Mouse (Mus musculus) layer of hippocampus, adult 18-20 months (tissue): ENCODE results near the gene Zscan26. TPM values are rescaled to one million over a fixed set of nuclear protein-coding genes. Genes with fewer than 3 reads are reported as not detected.
"Not testable (repeated sequence)": the region's sequence is repeated elsewhere in the genome, so short reads cannot be mapped to it uniquely, and the experiment has no call there.

ENCODE experiments used
- DNase-seq, 2 experiments: peaks; one replicate each; pipeline ENCODE4 v3.0.0; 2022; ENCODE audit warnings: low spot score in 2 of 2
- long read RNA-seq: library from polyadenylated mRNA; stranded (forward); transcript quantifications from one replicate; pipeline ENCODE4 v2.0.0, GENCODE M21; 2021
- total RNA-seq, 2 experiments: library from RNA; stranded (reverse); gene quantifications; 2 replicates each; pipeline ENCODE4 v1.2.3; 2021

Zscan26 gene
- total RNA-seq = 10 to 100 TPM; 54.4 to 55.9 TPM
- long read RNA-seq, full-length matches to known transcripts = 7 of 15 reads
- long read RNA-seq, partial matches to known transcripts = 0 of 15 reads
- long read RNA-seq, other reads (novel, unspliced or antisense) = 8 of 15 reads

DNA sequence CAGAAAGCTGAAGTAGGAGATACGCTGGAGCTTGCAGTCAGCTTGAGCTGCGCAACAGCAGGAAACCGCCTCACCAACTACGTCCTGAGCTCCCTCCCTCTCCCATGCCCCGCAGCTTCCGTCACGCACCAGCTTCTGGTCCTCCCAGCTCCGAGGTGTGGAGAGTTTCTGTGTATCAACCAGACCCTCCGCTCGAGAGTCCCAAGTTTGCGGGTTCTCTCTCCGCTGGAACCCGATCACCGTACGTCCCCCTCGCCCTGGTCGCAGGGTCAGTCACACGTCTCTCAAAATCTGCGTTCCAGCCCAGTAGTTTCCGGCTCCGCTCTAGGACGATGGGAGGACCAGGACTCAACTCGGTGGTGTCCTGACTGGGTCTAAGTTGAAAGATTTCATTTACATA is at the start of gene Zscan26:
Gene Zscan26, minus strand, starts transcription at position 282 of the 400 bp plus-strand sequence.
- DNase-seq = peak; percentile 78 to 91

DNA sequence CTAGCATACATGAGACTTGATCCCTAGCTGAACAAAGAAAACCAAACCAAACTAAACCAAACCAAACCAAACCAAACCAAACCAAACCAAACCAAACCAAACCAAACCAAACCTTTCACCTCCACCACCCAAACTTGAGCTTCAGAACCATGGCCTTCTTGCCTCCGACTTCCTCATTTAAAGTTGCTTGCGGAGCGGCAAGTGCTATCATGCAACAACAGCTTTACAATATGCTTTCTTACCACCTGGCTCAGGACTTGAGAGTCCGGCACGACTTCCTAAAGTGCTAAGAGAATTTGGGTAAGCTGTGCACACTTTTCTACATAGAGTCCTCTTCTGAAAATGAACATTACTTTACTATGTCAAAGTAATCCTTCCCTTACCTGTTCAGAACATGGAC is 48.8 kb upstream of the Zscan26 start:
- DNase-seq = no peak

DNA sequence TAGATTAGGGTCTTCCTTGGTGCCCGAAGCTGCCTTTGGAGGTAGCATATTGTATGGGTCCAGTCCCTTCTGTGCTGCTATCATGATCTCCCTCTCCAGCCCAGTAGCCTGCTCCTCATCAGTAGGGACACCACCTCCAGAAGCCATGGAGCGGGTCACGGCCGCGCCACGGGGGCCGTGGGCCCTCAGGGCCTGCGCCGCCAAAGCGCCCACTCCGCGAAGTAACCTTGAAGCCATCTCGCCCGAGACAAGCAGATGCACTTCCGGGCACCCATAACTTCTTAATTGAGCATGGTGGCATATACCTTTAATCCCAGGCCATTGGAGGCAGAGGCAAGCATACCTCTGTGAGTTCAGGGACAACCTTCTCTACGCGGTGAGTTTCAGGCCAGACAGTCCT is 47.7 kb upstream of the Zscan26 start, which contains the start of gene Gm11273:
Gene Gm11273, minus strand, starts transcription at position 237 of the 400 bp plus-strand sequence.
- DNase-seq = not testable (repeated sequence)

DNA sequence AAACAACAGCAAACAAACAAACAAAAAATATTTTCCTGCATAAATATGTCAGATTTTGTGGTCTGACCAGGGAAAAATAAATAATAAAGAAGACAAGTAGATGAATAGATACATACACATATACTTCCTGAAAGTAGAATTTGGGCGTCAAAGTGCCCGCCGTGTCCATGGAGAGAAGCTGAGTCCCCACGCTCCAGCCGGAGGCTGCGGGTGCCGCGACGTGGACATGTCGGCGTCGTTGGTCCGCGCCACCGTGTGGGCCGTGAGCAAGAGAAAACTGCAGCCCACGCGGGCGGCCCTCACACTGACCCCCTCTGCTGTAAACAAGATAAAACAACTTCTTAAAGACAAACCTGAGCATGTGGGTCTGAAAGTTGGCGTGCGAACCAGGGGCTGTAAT is 41.5 kb upstream of the Zscan26 start, which contains the start of gene AK157302:
Gene AK157302, plus strand, starts transcription at position 144 of the 400 bp plus-strand sequence.
- no peak for DNase-seq

GRCm38 (mm10) chr13:21492847-21493246 is 39.3 kb upstream of the Zscan26 start:
- DNase-seq = no peak

- DNase-seq = no peak
These were observed 33.4 kb upstream of the Zscan26 start for GRCm38 (mm10) chr13:21486881-21487280.

DNA sequence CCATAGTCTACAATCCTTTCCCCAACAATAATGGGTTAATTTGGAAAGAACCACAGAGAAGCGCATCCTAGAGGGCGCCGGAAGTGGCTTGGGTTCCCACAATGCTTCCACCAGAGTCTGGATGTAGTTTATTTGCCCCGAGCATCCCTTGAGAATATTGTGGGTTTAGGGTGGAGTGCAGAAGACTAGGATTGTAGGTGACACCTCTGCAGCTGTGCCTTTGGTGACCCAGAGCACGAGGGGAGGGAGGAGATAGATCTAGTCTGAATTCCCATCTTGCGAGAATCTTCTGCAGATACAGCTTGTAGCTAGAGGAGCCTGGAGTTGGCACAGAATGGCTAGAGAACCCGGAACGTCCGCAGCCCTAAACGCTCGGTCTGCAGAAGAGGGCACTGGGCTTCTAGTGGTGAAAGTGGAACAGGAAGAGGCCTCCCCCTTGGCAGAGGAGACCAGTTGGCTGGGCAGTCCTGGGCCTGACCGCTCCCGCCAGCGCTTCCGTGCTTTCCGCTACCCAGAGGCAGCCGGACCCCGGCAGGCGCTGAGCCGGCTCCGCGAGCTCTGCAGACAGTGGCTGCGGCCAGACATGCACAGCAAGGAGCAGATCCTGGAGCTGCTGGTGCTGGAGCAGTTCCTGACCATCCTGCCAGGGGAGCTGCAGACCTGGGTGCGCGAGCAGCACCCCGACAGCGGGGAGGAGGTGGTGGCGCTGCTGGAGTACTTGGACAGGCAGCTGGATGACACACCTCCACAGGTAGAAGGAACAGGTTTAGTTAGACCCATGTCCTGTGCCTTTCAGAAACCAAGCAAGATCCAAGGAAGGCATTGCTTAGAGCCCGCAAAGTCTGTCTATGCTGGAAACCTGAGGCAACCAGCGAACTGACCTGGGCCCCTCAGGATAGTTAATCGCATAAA is 25.5 kb upstream of the Zscan26 start, which contains the start of the genes Zkscan4 and Gm10065:
Gene Zkscan4, plus strand, starts transcription at position 149 of the 912 bp plus-strand sequence.
Gene Gm10065, minus strand, starts transcription at position 683 of the 912 bp plus-strand sequence.
- peak; percentile 67 to 90 for DNase-seq

GRCm38 (mm10) chr13:21472427-21472826 is 18.9 kb upstream of the Zscan26 start:
- no peak for DNase-seq

GRCm38 (mm10) chr13:21469097-21469496 is 15.6 kb upstream of the Zscan26 start:
- no peak for DNase-seq

- peak; percentile 51 to 81 for DNase-seq
These were observed 14.8 kb upstream of the Zscan26 start, which contains the start of gene Nkapl for GRCm38 (mm10) chr13:21468061-21469019. Nkapl (minus strand) TSS chr13:21468509.

- DNase-seq = no peak
These were observed 13.8 kb upstream of the Zscan26 start for GRCm38 (mm10) chr13:21467336-21467735.

GRCm38 (mm10) chr13:21462516-21462915 is 9.0 kb upstream of the Zscan26 start:
- not testable (repeated sequence) for DNase-seq

- DNase-seq = no peak
These were observed 2.8 kb upstream of the Zscan26 start for GRCm38 (mm10) chr13:21456347-21456746.

GRCm38 (mm10) chr13:21454133-21454532 is 603 bp upstream of the Zscan26 start:
- no peak for DNase-seq

DNA sequence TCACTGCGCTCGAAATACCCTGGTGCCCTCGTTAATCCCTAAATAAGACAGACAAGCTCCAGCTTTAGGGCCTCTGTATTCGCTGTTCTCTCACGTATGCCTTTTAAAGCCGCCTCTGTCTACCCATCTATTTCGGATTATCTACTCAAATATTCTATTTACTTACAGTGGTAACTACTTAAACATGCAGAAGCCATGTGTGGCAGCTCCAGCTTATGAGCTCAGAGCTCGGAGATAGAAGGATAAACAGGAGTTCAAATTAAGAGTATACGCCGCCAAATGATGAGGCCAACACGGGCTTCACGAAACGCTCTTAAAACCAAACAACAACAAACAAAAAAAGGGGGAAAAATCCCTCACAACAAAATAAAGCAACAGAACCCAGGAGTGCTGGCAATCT is 488 bp downstream of the Zscan26 start:
- DNase-seq = no peak

DNA sequence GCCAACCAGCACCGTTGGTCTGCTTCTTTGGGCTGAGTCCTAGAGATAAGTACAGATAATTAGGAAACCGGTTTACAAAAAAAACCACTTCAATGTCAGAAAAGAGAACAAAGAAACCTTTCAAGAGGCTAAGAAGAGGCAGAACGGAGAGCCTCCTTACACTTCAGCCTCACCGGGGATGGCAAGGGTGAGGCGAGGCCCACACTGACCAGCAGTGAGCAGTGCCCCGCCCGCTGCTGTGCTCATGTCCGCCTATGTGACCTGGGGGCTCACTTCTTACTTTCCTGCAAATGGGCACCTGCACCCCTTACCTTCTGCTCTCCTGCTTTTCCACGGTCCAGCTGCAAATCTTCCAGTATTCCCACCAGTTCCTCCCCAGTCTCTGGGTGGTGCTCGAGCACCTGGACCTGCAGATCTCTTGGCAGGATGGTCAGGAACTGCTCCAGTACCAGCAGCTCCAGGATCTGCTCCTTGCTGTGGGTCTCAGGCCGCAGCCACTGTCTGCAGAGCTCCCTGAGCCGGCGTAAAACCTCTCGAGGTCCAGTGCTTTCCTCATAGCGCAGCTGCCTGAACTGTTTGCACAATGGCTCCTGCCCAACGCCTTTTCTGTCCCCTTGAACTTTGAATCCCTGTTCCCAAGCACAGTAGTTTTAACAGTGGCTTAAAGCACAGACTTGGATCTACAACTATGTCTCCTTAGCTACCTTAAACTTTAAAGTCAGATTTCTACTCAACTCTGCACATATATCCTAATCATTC is 5.5 kb downstream of the Zscan26 start:
- DNase-seq = no peak

- DNase-seq = no peak
These were observed 6.7 kb downstream of the Zscan26 start for GRCm38 (mm10) chr13:21446796-21447195.

GRCm38 (mm10) chr13:21441207-21441572 is 12.3 kb downstream of the Zscan26 start:
- DNase-seq = no peak

- DNase-seq = peak; percentile 48 to 75
These were observed 12.9 kb downstream of the Zscan26 start, which contains the start of gene Pgbd1 for GRCm38 (mm10) chr13:21440503-21441206. Pgbd1 (minus strand) TSS chr13:21441058.
